Mouse (Mus musculus) myocyte (in vitro differentiated cells): ENCODE data around the gene Meis2. TPM values are rescaled to one million over a fixed set of nuclear protein-coding genes. Genes with fewer than 3 reads are reported as not detected.

ENCODE experiments used
- H3K27me3 ChIP-seq: one replicate; pipeline ENCODE4 v1.6.1; 2011; ENCODE audit not compliant: control insufficient read depth, insufficient read depth, insufficient read length
- H3K36me3 ChIP-seq: one replicate; pipeline ENCODE4 v1.6.1; 2011; ENCODE audit not compliant: control insufficient read depth, insufficient read depth
- H3K4me2 ChIP-seq: one replicate; pipeline ENCODE4 v1.6.1; 2011; ENCODE audit warnings: low read depth, control low read depth
- H3K4me3 ChIP-seq: one replicate; pipeline ENCODE4 v1.5.1; 2011; ENCODE audit warnings: mild to moderate bottlenecking, control low read depth, moderate library complexity
- H3K79me2 ChIP-seq: one replicate; pipeline ENCODE4 v1.6.1; 2011; ENCODE audit not compliant: control insufficient read depth, insufficient read depth
- H3ac ChIP-seq: one replicate; pipeline ENCODE4 v1.6.1; 2011; ENCODE audit not compliant: control insufficient read depth, insufficient read length
- CEBPB ChIP-seq: IDR thresholded peaks from 2 replicates; pipeline ENCODE4 v1.6.1; 2011; ENCODE audit warnings: mild to moderate bottlenecking, moderate library complexity; ENCODE audit not compliant: poor library complexity, insufficient read depth, severe bottlenecking
- E2F4 ChIP-seq: IDR thresholded peaks from one replicate; pipeline ENCODE4 v1.6.1; 2011; ENCODE audit warnings: mild to moderate bottlenecking, control low read depth, moderate library complexity; ENCODE audit not compliant: insufficient read depth
- MAX ChIP-seq: IDR thresholded peaks from one replicate; pipeline ENCODE4 v1.6.1; 2011; ENCODE audit warnings: low read depth, mild to moderate bottlenecking, control low read depth
- MYOD1 ChIP-seq, 3 experiments: IDR thresholded peaks; one replicate each; pipeline ENCODE4 v1.6.1; 2011; ENCODE audit warnings: control low read depth in 2 of 3, low read depth in 2 of 3, mild to moderate bottlenecking in 2 of 3, moderate library complexity in 1 of 3; ENCODE audit not compliant: insufficient read length in 2 of 3, control insufficient read depth in 1 of 3
- MYOG ChIP-seq, 3 experiments: IDR thresholded peaks; one replicate each; pipeline ENCODE4 v1.6.1; 2011; ENCODE audit warnings: control low read depth in 2 of 3, low read depth in 2 of 3, mild to moderate bottlenecking in 2 of 3; ENCODE audit not compliant: insufficient read length in 2 of 3, control insufficient read depth in 1 of 3, insufficient read depth in 1 of 3
- POLR2A ChIP-seq: IDR thresholded peaks from one replicate; pipeline ENCODE4 v1.6.1; 2011; ENCODE audit warnings: low read depth, mild to moderate bottlenecking, control low read depth, moderate library complexity; ENCODE audit not compliant: insufficient read length
- POLR2AphosphoS2 ChIP-seq: IDR thresholded peaks from one replicate; pipeline ENCODE4 v1.6.1; 2011; ENCODE audit warnings: low read depth, control low read depth; ENCODE audit not compliant: insufficient read length
- REST ChIP-seq: IDR thresholded peaks from one replicate; pipeline ENCODE4 v1.6.1; 2011; ENCODE audit warnings: mild to moderate bottlenecking, control low read depth, moderate library complexity; ENCODE audit not compliant: insufficient read depth, insufficient read length
- SRF ChIP-seq: IDR thresholded peaks from one replicate; pipeline ENCODE4 v1.6.1; 2011; ENCODE audit warnings: low read depth; ENCODE audit not compliant: control insufficient read depth, insufficient read length
- TCF12 ChIP-seq: IDR thresholded peaks from one replicate; pipeline ENCODE4 v1.6.1; 2011; ENCODE audit warnings: mild to moderate bottlenecking, control low read depth; ENCODE audit not compliant: poor library complexity, insufficient read depth, severe bottlenecking
- TCF3 ChIP-seq: IDR thresholded peaks from one replicate; pipeline ENCODE4 v1.6.1; 2011; ENCODE audit warnings: low read depth, control low read depth; ENCODE audit not compliant: insufficient read length
- USF1 ChIP-seq: IDR thresholded peaks from one replicate; pipeline ENCODE4 v1.6.1; 2011; ENCODE audit warnings: low read depth, mild to moderate bottlenecking, control low read depth, moderate library complexity
- polyA plus RNA-seq: library from polyadenylated mRNA; unstranded; fragments of >200 nt; fragmentation: generic; extraction: Trizol; gene quantifications from one replicate; pipeline ENCODE4 v1.2.1, GENCODE M21; 2012; ENCODE audit warnings: missing spikeins

Meis2 gene
- polyA plus RNA-seq, 1 experiment = 9.3 TPM

- Histone ChIP-seq H3K79me2 (no peaks in the 10 kb centered on the region), H3K4me2 (peak overlapping the region; percentile 74), H3K27me3 (no peaks in the 10 kb centered on the region), H3ac (no peak overlapping the region), H3K4me3 (peak overlapping the region; percentile 14), H3K36me3 (no peaks in the 10 kb centered on the region)
- TF ChIP-seq MYOG (IDR thresholded peaks at IDR 0.05; ENCODE audit: control insufficient read depth in 1 of 3, insufficient read depth in 1 of 3, insufficient read length in 2 of 3, low read depth in 2 of 3) (no peak), MAX (no peak), SRF (no peak), POLR2AphosphoS2 (peak; percentile 40), MYOD1 (IDR thresholded peaks at IDR 0.05; ENCODE audit: control insufficient read depth in 1 of 3, insufficient read length in 2 of 3, low read depth in 2 of 3) (no peak), E2F4 (no peak), REST (no peak)
Measured at GRCm38 (mm10) chr2:116075477-116075876, 9.8 kb upstream of the Meis2 start.

- Histone ChIP-seq H3K36me3 (no peaks in the 10 kb centered on the region), H3K4me2 (no peak overlapping the region), H3ac (no peak overlapping the region), H3K4me3 (no peak overlapping the region), H3K27me3 (no peaks in the 10 kb centered on the region), H3K79me2 (no peaks in the 10 kb centered on the region)
- TF ChIP-seq E2F4 (no peak), TCF12 (no peak), MYOD1 (IDR thresholded peaks at IDR 0.05; ENCODE audit: control insufficient read depth in 1 of 3, insufficient read length in 2 of 3, low read depth in 2 of 3) (no peak), POLR2AphosphoS2 (no peak), MYOG (IDR thresholded peaks at IDR 0.05; ENCODE audit: control insufficient read depth in 1 of 3, insufficient read depth in 1 of 3, insufficient read length in 2 of 3, low read depth in 2 of 3) (no peak), MAX (no peak), CEBPB (no peak), TCF3 (no peak), REST (no peak), SRF (no peak), USF1 (no peak), POLR2A (no peak)
Measured at GRCm38 (mm10) chr2:116074726-116075440, 9.2 kb upstream of the Meis2 start.

- Histone ChIP-seq H3K27me3 (no peaks in the 10 kb centered on the region), H3K36me3 (no peaks in the 10 kb centered on the region), H3ac (no peak overlapping the region), H3K79me2 (no peaks in the 10 kb centered on the region), H3K4me3 (no peak overlapping the region), H3K4me2 (no peak overlapping the region)
- TF ChIP-seq POLR2AphosphoS2 (no peak), USF1 (no peak), MAX (no peak), E2F4 (no peak), TCF12 (no peak), POLR2A (no peak), MYOD1 (IDR thresholded peaks at IDR 0.05; ENCODE audit: control insufficient read depth in 1 of 3, insufficient read length in 2 of 3, low read depth in 2 of 3) (no peak), SRF (no peak), TCF3 (no peak), MYOG (IDR thresholded peaks at IDR 0.05; ENCODE audit: control insufficient read depth in 1 of 3, insufficient read depth in 1 of 3, insufficient read length in 2 of 3, low read depth in 2 of 3) (no peak), REST (no peak), CEBPB (no peak)
Measured at GRCm38 (mm10) chr2:116074061-116074460, 8.4 kb upstream of the Meis2 start.

GRCm38 (mm10) chr2:116073311-116073904 lies 7.8 kb upstream of the Meis2 start:
- no peak for TF ChIP-seq POLR2A
- TF ChIP-seq MYOG (IDR thresholded peaks at IDR 0.05; ENCODE audit: control insufficient read depth in 1 of 3, insufficient read depth in 1 of 3, insufficient read length in 2 of 3, low read depth in 2 of 3) = no peak
- TF ChIP-seq REST = no peak
- TF ChIP-seq MAX = no peak
- TF ChIP-seq USF1 = no peak
- H3K4me3 ChIP-seq = no peak overlapping the region
- H3K36me3 ChIP-seq = no peaks in the 10 kb centered on the region
- H3ac ChIP-seq = no peak overlapping the region
- no peak overlapping the region for H3K4me2 ChIP-seq
- H3K79me2 ChIP-seq = no peaks in the 10 kb centered on the region
- no peaks in the 10 kb centered on the region for H3K27me3 ChIP-seq

- Histone ChIP-seq H3K79me2 (peaks cover 2% of the 10 kb centered on the region), H3ac (no peak overlapping the region), H3K27me3 (no peaks in the 10 kb centered on the region), H3K4me2 (no peak overlapping the region), H3K36me3 (no peaks in the 10 kb centered on the region), H3K4me3 (no peak overlapping the region)
- TF ChIP-seq REST (no peak), MYOD1 (IDR thresholded peaks at IDR 0.05; ENCODE audit: control insufficient read depth in 1 of 3, insufficient read length in 2 of 3, low read depth in 2 of 3) (no peak), MAX (no peak), MYOG (IDR thresholded peaks at IDR 0.05; ENCODE audit: control insufficient read depth in 1 of 3, insufficient read depth in 1 of 3, insufficient read length in 2 of 3, low read depth in 2 of 3) (no peak), E2F4 (no peak), TCF12 (no peak), POLR2A (no peak), USF1 (no peak), TCF3 (no peak), SRF (no peak), CEBPB (no peak), POLR2AphosphoS2 (no peak)
Measured at GRCm38 (mm10) chr2:116072706-116073105, 7.1 kb upstream of the Meis2 start.
